Mouse (Mus musculus): ENCODE results near the gene Rin2. TPM values are rescaled to one million over a fixed set of nuclear protein-coding genes. Genes with fewer than 3 reads are reported as not detected.

Rin2 gene
- polyA plus RNA-seq, 1 experiment from 2014 or later: 31.3 TPM

Small RNA genes lying within 50 kb of the gene (microRNA-seq; reads per million reads assigned to microRNA genes)
- gene Gm25026: not detected

Other genes starting within 250 kb of the Rin2 start
- 152 and 156 TPM in 2 replicates for gene Naa20, start 226.9 kb downstream of the Rin2 start, polyA plus RNA-seq (2016; fragmentation: Nextera tagmentation; extraction: Ambion mirVana)